Mouse (Mus musculus) liver, embryonic 16.5 days (tissue): ENCODE measurements around the gene Poc1b. TPM values are rescaled to one million over a fixed set of nuclear protein-coding genes. Genes with fewer than 3 reads are reported as not detected.
"Not testable (repeated sequence)": the region's sequence is repeated elsewhere in the genome, so short reads cannot be mapped to it uniquely, and the experiment has no call there.

Experiments used
- ATAC-seq: fragments of 200-750 bp; cut with Nextera tagmentation; 2 replicates; pipeline ENCODE4 v1.8.0; 2017; ENCODE audit warnings: low read depth, mild to moderate bottlenecking, moderate number of reproducible peaks, moderate library complexity
- H3K27ac ChIP-seq: fragments of 300-500 bp; sonication (generic); 2 replicates; pipeline ENCODE4 v1.5.1; 2014; ENCODE audit warnings: mild to moderate bottlenecking, low read length
- H3K27me3 ChIP-seq: fragments of 300-500 bp; sonication (generic); 2 replicates; pipeline ENCODE4 v1.6.1; 2014; ENCODE audit warnings: low read depth, low read length, mixed read lengths; ENCODE audit not compliant: control insufficient read depth, insufficient read depth
- H3K36me3 ChIP-seq: fragments of 300-500 bp; sonication (generic); 2 replicates; pipeline ENCODE4 v1.6.1; 2014; ENCODE audit warnings: mild to moderate bottlenecking; ENCODE audit not compliant: control insufficient read depth, insufficient read depth
- H3K4me1 ChIP-seq: fragments of 300-500 bp; sonication (generic); 2 replicates; pipeline ENCODE4 v1.6.1; 2014; ENCODE audit warnings: low read depth, low read length, mixed read lengths; ENCODE audit not compliant: control insufficient read depth
- H3K4me2 ChIP-seq: fragments of 300-500 bp; sonication (generic); 2 replicates; pipeline ENCODE4 v1.6.1; 2014; ENCODE audit warnings: low read depth, low read length, mixed read lengths
- H3K4me3 ChIP-seq: fragments of 300-500 bp; sonication (generic); 2 replicates; pipeline ENCODE4 v1.5.1; 2014; ENCODE audit warnings: low read depth, mild to moderate bottlenecking, low read length
- H3K9ac ChIP-seq: fragments of 300-500 bp; sonication (generic); 2 replicates; pipeline ENCODE4 v1.6.1; 2014; ENCODE audit warnings: low read depth, low read length
- H3K9me3 ChIP-seq: fragments of 300-500 bp; sonication (generic); replicated peaks from 2 replicates; pipeline ENCODE4 v1.6.1; 2016; ENCODE audit warnings: low read length; ENCODE audit not compliant: control insufficient read depth
- WGBS: fragments of 180-500 bp; shearing (Covaris S2); extraction: QIAGEN DNeasy Blood & Tissue Kit; methylation state at CpG from one replicate; pipeline ENCODE4 v1.1.7; 2014; ENCODE audit not compliant: insufficient replicate concordance; 5-methylcytosine and 5-hydroxymethylcytosine counted together
- polyA plus RNA-seq: library from polyadenylated mRNA; unstranded; fragments of >200 nt; fragmentation: Nextera tagmentation; extraction: Ambion mirVana; gene quantifications from 2 replicates; pipeline ENCODE4 v1.2.1, GENCODE M21; 2015

Poc1b gene
- polyA plus RNA-seq, 1 experiment from 2014 or later, result 6.8 TPM

GRCm38 (mm10) chr10:99157697-99158096 is 50.9 kb downstream of the Poc1b start:
- H3K9me3 ChIP-seq, ATAC-seq, H3K4me1 ChIP-seq, H3K4me3 ChIP-seq, H3K9ac ChIP-seq, H3K27me3 ChIP-seq, H3K36me3 ChIP-seq, H3K27ac ChIP-seq, H3K4me2 ChIP-seq: not testable (repeated sequence)
- WGBS, result 74% methylated on average over 10 of the region's 10 CpGs

GRCm38 (mm10) chr10:99161987-99162582 is 55.2 kb downstream of the Poc1b start:
- ATAC-seq, result no peak
- no peaks in the 10 kb centered on the region for H3K27me3 ChIP-seq
- H3K4me3 ChIP-seq, result no peak overlapping the region
- no peak overlapping the region for H3K9ac ChIP-seq
- H3K36me3 ChIP-seq, result no peaks in the 10 kb centered on the region; the same call in 1 of the 2 replicates
- no peak overlapping the region for H3K4me2 ChIP-seq
- no peak overlapping the region for H3K27ac ChIP-seq
- 35% methylated on average over 8 of the region's 8 CpGs for WGBS
- H3K9me3 ChIP-seq, result no peaks in the 10 kb centered on the region
- no peaks in the 10 kb centered on the region; the same call in 1 of the 2 replicates for H3K4me1 ChIP-seq

- 70% methylated on average over 5 of the region's 5 CpGs for WGBS
- Histone ChIP-seq H3K36me3 (no peaks in the 10 kb centered on the region; the same call in 1 of the 2 replicates), H3K27me3 (no peaks in the 10 kb centered on the region), H3K4me1 (no peaks in the 10 kb centered on the region; the same call in 1 of the 2 replicates), H3K9me3 (no peaks in the 10 kb centered on the region), H3K9ac (no peak overlapping the region), H3K27ac (no peak overlapping the region), H3K4me3 (no peak overlapping the region), H3K4me2 (no peak overlapping the region)
- no peak for ATAC-seq
These were observed 56.2 kb downstream of the Poc1b start for GRCm38 (mm10) chr10:99163002-99163401.

- 38% methylated on average over 13 of the region's 13 CpGs for WGBS
These were observed 58.1 kb downstream of the Poc1b start for GRCm38 (mm10) chr10:99164871-99165477.

GRCm38 (mm10) chr10:99165751-99166282 is 59.0 kb downstream of the Poc1b start:
- Histone ChIP-seq H3K27ac (no peak overlapping the region), H3K9me3 (no peaks in the 10 kb centered on the region)
- WGBS, result 57% methylated on average over 7 of the region's 7 CpGs

More at GRCm38 (mm10) chr10:99164871-99165477, 58.1 kb downstream of the Poc1b start:
- Histone ChIP-seq H3K4me3 (no peak overlapping the region), H3K9ac (no peak overlapping the region), H3K9me3 (no peaks in the 10 kb centered on the region), H3K36me3 (no peaks in the 10 kb centered on the region; the same call in 1 of the 2 replicates), H3K4me1 (peaks cover 4% of the 10 kb centered on the region), H3K27me3 (no peaks in the 10 kb centered on the region), H3K27ac (no peak overlapping the region), H3K4me2 (no peak overlapping the region)
- ATAC-seq, result no peak

GRCm38 (mm10) chr10:99166392-99166791 is 59.6 kb downstream of the Poc1b start:
- no peak overlapping the region for H3K9ac ChIP-seq
- peaks cover 4% of the 10 kb centered on the region for H3K4me1 ChIP-seq
- no peak overlapping the region for H3K27ac ChIP-seq
- no peaks in the 10 kb centered on the region for H3K36me3 ChIP-seq
- H3K4me3 ChIP-seq, result no peak overlapping the region
- ATAC-seq, result peak; percentile 33; the same call in 1 of the 2 replicates
- H3K27me3 ChIP-seq, result no peaks in the 10 kb centered on the region
- no peak overlapping the region for H3K4me2 ChIP-seq
- 65% methylated on average over 3 of the region's 3 CpGs for WGBS
- H3K9me3 ChIP-seq, result no peaks in the 10 kb centered on the region

More at GRCm38 (mm10) chr10:99165751-99166282, 59.0 kb downstream of the Poc1b start:
- Histone ChIP-seq H3K4me2 (no peak overlapping the region), H3K4me1 (peaks cover 4% of the 10 kb centered on the region), H3K36me3 (no peaks in the 10 kb centered on the region), H3K9ac (no peak overlapping the region), H3K27me3 (no peaks in the 10 kb centered on the region), H3K4me3 (no peak overlapping the region)
- peak; percentile 41 for ATAC-seq

GRCm38 (mm10) chr10:99168404-99168803 is 61.6 kb downstream of the Poc1b start:
- Histone ChIP-seq H3K4me2 (no peak overlapping the region), H3K36me3 (no peaks in the 10 kb centered on the region), H3K9me3 (no peaks in the 10 kb centered on the region), H3K4me3 (no peak overlapping the region), H3K27ac (no peak overlapping the region), H3K4me1 (peaks cover 4% of the 10 kb centered on the region), H3K27me3 (no peaks in the 10 kb centered on the region), H3K9ac (no peak overlapping the region)
- no peak for ATAC-seq
- 64% methylated on average over 6 of the region's 6 CpGs for WGBS

GRCm38 (mm10) chr10:99168840-99169764 is 62.3 kb downstream of the Poc1b start:
- no peaks in the 10 kb centered on the region for H3K27me3 ChIP-seq
- H3K4me2 ChIP-seq, result no peak overlapping the region
- no peaks in the 10 kb centered on the region for H3K9me3 ChIP-seq
- H3K4me3 ChIP-seq, result no peak overlapping the region
- no peaks in the 10 kb centered on the region for H3K36me3 ChIP-seq
- no peak for ATAC-seq
- 52% methylated on average over 11 of the region's 11 CpGs for WGBS
- H3K4me1 ChIP-seq, result peaks cover 4% of the 10 kb centered on the region
- no peak overlapping the region for H3K9ac ChIP-seq
- peak overlapping the region; percentile 13 for H3K27ac ChIP-seq
